Mouse (Mus musculus) c-Kit-positive CD71-positive TER-119-negative erythroid progenitor cells, embryonic 14.5 days (primary cell): ENCODE data around the gene Flvcr2.

ENCODE experiments used
- DNase-seq: peaks from one replicate; pipeline ENCODE4 v3.0.0-alpha.2; 2013; ENCODE audit warnings: low read depth

Flvcr2 gene

GRCm38 (mm10) chr12:85859511-85860189 is 113.3 kb downstream of the Flvcr2 start:
- DNase-seq: no peak

GRCm38 (mm10) chr12:85862514-85862913 is 116.2 kb downstream of the Flvcr2 start:
- no peak for DNase-seq
